Mouse (Mus musculus): ENCODE measurements around the gene Lmod2. TPM values are rescaled to one million over a fixed set of nuclear protein-coding genes. Genes with fewer than 3 reads are reported as not detected.

Gene Lmod2
- polyA plus RNA-seq, 1 experiment from 2014 or later: not detected

DNA sequence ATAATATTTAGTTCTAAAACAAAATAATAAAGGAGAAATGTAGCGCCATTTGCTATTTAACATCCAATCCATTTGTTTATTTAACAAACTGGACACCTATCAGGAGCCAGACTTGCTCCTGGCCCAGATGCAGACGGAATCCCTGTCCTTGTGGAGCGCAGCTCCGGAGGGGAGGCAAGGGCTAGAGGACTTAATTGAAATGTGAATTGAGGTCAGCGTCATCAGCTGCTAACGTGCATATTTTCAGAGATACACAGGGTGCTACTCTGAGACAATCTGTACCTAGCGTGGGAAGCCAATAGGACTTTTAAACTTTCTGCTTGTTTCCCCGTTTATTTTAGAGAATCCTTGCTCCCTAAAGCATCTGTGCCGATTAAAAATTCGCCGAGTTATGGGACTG, 27.3 kb upstream of the Lmod2 start:
- 81% methylated on average over 11 of the region's 11 CpGs for WGBS
- Histone ChIP-seq H3K9ac (ENCODE audit: low read length) (no peak overlapping the region), H3K27ac (replicated peaks; ENCODE audit: low read depth, low read length) (no peak overlapping the region), H3K36me3 (ENCODE audit: control insufficient read depth, insufficient read depth, low read length) (no peaks in the 10 kb centered on the region), H3K4me2 (ENCODE audit: low read depth, severe bottlenecking) (no peak overlapping the region), H3K27me3 (ENCODE audit: control insufficient read depth, insufficient read depth, low read length) (no peaks in the 10 kb centered on the region), H3K4me3 (ENCODE audit: low read depth, low read length) (no peak overlapping the region), H3K4me1 (ENCODE audit: control insufficient read depth, insufficient read depth, low read length) (no peaks in the 10 kb centered on the region), H3K9me3 (ENCODE audit: control insufficient read depth, low read length) (no peaks in the 10 kb centered on the region)
- ATAC-seq (ENCODE audit: insufficient number of reproducible peaks, low FRiP score, low TSS enrichment, low read depth) (no peak), DNase-seq (ENCODE audit: low spot score) (no peak)

DNA sequence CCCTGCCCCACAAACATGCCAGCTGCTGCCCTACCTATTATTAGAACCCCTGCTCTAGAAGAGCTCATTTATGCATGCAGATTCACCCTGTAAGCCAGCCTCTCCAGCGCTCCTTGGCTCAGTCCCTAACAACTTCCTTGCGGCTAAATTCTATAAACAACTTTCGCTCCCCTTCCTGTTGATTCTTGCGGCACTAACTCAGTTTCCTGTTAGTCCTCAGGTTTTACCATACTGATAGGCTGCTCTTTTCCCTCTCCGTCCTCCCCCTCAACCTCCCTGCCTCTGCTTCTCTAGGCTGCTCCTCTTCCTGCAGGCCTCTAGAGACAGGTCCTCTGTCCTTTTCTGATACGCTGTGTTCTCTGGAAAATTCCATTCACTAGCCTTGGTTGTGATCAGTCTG, 26.4 kb upstream of the Lmod2 start:
- H3K9ac ChIP-seq (ENCODE audit: low read length): no peak overlapping the region
- H3K4me1 ChIP-seq (ENCODE audit: control insufficient read depth, insufficient read depth, low read length): no peaks in the 10 kb centered on the region
- DNase-seq (ENCODE audit: low spot score) (no peak), ATAC-seq (ENCODE audit: insufficient number of reproducible peaks, low FRiP score, low TSS enrichment, low read depth) (no peak)
- no peaks in the 10 kb centered on the region for H3K36me3 ChIP-seq (ENCODE audit: control insufficient read depth, insufficient read depth, low read length)
- H3K4me3 ChIP-seq (ENCODE audit: low read depth, low read length): no peak overlapping the region
- H3K4me2 ChIP-seq (ENCODE audit: low read depth, severe bottlenecking): no peak overlapping the region
- 75% methylated on average over 6 of the region's 6 CpGs for WGBS
- no peaks in the 10 kb centered on the region for H3K9me3 ChIP-seq (ENCODE audit: control insufficient read depth, low read length)
- no peaks in the 10 kb centered on the region for H3K27me3 ChIP-seq (ENCODE audit: control insufficient read depth, insufficient read depth, low read length)
- H3K27ac ChIP-seq (replicated peaks; ENCODE audit: low read depth, low read length): no peak overlapping the region

DNA sequence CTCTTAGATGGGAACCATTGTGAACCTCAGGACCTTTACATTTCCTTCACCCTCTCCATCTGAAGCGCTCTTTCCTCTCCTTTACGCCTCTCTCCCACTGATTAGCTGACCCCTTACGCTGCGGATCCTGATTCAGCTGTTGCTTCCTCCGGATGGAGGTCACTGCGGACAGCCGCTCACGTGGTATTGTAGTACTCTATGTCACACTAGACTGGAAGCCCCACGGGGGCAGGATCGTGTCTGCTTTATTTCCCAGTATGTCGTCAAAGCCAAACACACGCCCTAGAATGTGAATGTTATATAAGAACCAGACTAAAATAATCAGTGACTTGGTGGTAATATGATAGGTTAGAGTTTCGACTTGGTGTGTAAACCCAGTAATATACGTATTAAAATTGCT, 25.1 kb upstream of the Lmod2 start:
- ATAC-seq (ENCODE audit: insufficient number of reproducible peaks, low FRiP score, low TSS enrichment, low read depth): no peak
- WGBS: 91% methylated on average over 14 of the region's 14 CpGs
- H3K36me3 ChIP-seq (ENCODE audit: control insufficient read depth, insufficient read depth, low read length): no peaks in the 10 kb centered on the region

DNA sequence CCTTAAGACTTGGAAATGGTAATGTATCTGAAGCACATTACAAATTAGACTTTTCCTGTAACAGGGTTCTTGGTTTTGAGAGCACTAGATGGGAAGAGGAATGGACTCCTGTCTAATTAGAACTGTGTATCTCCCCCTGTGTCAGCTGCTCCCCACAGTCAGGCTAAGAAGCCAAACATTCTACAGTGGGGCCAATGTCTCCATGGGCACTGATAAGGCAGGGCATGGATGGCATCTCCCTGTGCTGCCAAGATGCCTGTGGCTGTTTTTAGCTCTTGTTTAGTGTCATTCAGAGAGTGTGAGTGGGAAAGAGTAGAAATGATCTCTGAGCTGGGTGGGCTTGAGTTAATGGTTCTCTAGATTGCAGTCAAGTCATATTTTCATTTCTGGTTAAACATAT, 24.2 kb upstream of the Lmod2 start:
- H3K36me3 ChIP-seq (ENCODE audit: control insufficient read depth, insufficient read depth, low read length): no peaks in the 10 kb centered on the region
- no peak for DNase-seq (ENCODE audit: low spot score)

More for the DNA sequence above, 25.1 kb upstream of the Lmod2 start:
- Histone ChIP-seq H3K4me2 (ENCODE audit: low read depth, severe bottlenecking) (no peak overlapping the region), H3K27me3 (ENCODE audit: control insufficient read depth, insufficient read depth, low read length) (no peaks in the 10 kb centered on the region), H3K4me3 (ENCODE audit: low read depth, low read length) (no peak overlapping the region), H3K9me3 (ENCODE audit: control insufficient read depth, low read length) (no peaks in the 10 kb centered on the region), H3K4me1 (ENCODE audit: control insufficient read depth, insufficient read depth, low read length) (no peaks in the 10 kb centered on the region), H3K27ac (replicated peaks; ENCODE audit: low read depth, low read length) (no peak overlapping the region), H3K9ac (ENCODE audit: low read length) (no peak overlapping the region)
- DNase-seq (ENCODE audit: low spot score): no peak

DNA sequence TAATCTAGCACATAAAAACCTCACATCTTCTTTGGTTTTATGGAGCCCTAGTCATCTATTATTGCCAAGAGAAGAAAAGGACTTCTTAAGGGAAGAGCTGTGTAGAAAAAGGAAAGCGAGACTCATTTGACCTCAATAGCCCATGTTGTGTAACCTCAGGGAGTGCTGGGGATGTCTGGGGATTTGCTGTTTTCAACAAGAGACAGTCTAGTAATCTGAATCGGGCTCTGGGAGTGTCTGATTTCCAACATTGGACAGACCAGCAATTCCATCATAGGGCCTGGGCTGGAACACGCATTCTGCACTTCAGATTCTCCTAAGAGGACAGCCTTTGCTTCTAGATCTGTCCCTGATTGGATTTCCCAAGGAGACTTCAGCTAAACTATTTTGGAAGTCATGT, 14.1 kb upstream of the Lmod2 start:
- H3K27ac ChIP-seq (replicated peaks; ENCODE audit: low read depth, low read length): no peak overlapping the region
- ATAC-seq (ENCODE audit: insufficient number of reproducible peaks, low FRiP score, low TSS enrichment, low read depth) (no peak), DNase-seq (ENCODE audit: low spot score) (no peak)
- H3K4me3 ChIP-seq (ENCODE audit: low read depth, low read length): no peak overlapping the region
- H3K36me3 ChIP-seq (ENCODE audit: control insufficient read depth, insufficient read depth, low read length): no peaks in the 10 kb centered on the region
- no peaks in the 10 kb centered on the region for H3K27me3 ChIP-seq (ENCODE audit: control insufficient read depth, insufficient read depth, low read length)
- H3K4me2 ChIP-seq (ENCODE audit: low read depth, severe bottlenecking): no peak overlapping the region
- H3K9ac ChIP-seq (ENCODE audit: low read length): no peak overlapping the region
- WGBS: 81% methylated on average over 3 of the region's 3 CpGs
- no peaks in the 10 kb centered on the region for H3K9me3 ChIP-seq (ENCODE audit: control insufficient read depth, low read length)
- H3K4me1 ChIP-seq (ENCODE audit: control insufficient read depth, insufficient read depth, low read length): no peaks in the 10 kb centered on the region

More for the DNA sequence above, 24.2 kb upstream of the Lmod2 start:
- no peaks in the 10 kb centered on the region for H3K27me3 ChIP-seq (ENCODE audit: control insufficient read depth, insufficient read depth, low read length)
- H3K9me3 ChIP-seq (ENCODE audit: control insufficient read depth, low read length): no peaks in the 10 kb centered on the region
- no peak overlapping the region for H3K9ac ChIP-seq (ENCODE audit: low read length)
- no peak overlapping the region for H3K4me2 ChIP-seq (ENCODE audit: low read depth, severe bottlenecking)
- H3K4me3 ChIP-seq (ENCODE audit: low read depth, low read length): no peak overlapping the region
- no peaks in the 10 kb centered on the region for H3K4me1 ChIP-seq (ENCODE audit: control insufficient read depth, insufficient read depth, low read length)
- H3K27ac ChIP-seq (replicated peaks; ENCODE audit: low read depth, low read length): no peak overlapping the region
- ATAC-seq (ENCODE audit: insufficient number of reproducible peaks, low FRiP score, low TSS enrichment, low read depth): no peak

DNA sequence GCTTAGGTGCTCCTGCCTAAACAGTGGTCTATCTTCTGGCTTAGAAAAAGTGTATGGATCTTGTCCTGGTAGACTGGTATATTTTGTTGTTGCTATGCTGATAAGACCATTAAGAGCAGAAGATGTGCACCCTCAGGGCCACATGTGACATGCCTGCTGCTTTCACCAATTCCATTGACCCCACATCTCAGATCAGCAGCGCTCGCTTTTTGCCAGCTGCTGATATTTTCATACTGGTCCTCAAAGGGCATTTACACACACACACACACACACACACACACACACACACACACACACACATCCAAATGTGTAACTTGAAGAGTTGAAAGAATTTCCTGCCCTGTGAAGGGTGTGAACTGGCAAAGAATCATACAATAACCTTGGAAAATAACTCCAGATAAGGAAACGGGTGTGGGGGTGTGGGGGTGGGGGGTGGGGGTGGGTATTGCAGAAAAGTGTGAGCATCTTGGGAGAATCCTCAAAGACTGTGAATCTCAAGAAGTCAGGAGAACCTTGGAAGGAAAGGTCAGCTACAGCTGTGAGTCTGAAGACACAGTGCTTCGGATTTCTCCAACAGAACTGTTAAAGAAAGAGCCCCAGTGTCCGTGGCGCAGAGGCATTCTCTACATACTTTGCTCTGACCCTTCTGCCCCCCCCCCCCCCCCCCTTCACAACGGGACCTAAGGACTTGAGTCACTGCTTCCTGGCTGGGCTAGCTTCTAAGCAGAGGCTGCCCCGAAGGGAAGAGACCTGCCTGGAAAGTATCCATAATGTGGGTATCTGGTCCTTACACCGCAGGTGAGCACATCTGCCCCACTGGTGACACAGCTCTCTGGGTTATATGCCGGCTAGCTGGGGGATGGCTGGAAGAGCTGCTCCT, 11.9 kb upstream of the Lmod2 start:
- no peak overlapping the region for H3K4me3 ChIP-seq (ENCODE audit: low read depth, low read length)
- WGBS: 70% methylated on average over 9 of the region's 10 CpGs

DNA sequence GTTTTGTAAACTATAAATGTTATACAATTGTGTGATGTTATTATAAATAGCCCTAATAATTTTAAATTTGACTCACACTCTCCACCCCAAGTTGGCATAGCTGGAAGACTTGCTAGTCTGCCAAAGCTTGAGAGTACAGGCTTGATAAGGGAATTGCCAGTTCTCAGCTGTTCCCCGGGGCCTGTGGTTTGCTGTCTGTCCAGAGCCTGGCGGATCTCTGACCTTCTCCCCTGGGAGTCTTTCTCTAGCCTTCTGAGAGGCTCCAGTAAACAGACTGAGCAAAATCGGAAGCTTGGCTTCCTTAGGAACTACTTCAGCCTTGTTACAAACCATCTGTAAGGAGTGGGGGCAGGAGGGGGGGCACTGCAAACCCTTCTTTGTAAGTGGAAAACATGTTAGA, 10.7 kb upstream of the Lmod2 start:
- DNase-seq (ENCODE audit: low spot score) (no peak), ATAC-seq (ENCODE audit: insufficient number of reproducible peaks, low FRiP score, low TSS enrichment, low read depth) (no peak)
- Histone ChIP-seq H3K4me3 (ENCODE audit: low read depth, low read length) (no peak overlapping the region), H3K27ac (replicated peaks; ENCODE audit: low read depth, low read length) (no peak overlapping the region), H3K27me3 (ENCODE audit: control insufficient read depth, insufficient read depth, low read length) (no peaks in the 10 kb centered on the region), H3K9ac (ENCODE audit: low read length) (no peak overlapping the region), H3K36me3 (ENCODE audit: control insufficient read depth, insufficient read depth, low read length) (no peaks in the 10 kb centered on the region), H3K9me3 (ENCODE audit: control insufficient read depth, low read length) (no peaks in the 10 kb centered on the region), H3K4me2 (ENCODE audit: low read depth, severe bottlenecking) (no peak overlapping the region), H3K4me1 (ENCODE audit: control insufficient read depth, insufficient read depth, low read length) (no peaks in the 10 kb centered on the region)
- 62% methylated on average over 3 of the region's 3 CpGs for WGBS

More for the DNA sequence above, 11.9 kb upstream of the Lmod2 start:
- H3K4me2 ChIP-seq (ENCODE audit: low read depth, severe bottlenecking): no peak overlapping the region
- ATAC-seq (ENCODE audit: insufficient number of reproducible peaks, low FRiP score, low TSS enrichment, low read depth) (no peak), DNase-seq (ENCODE audit: low spot score) (no peak)
- no peaks in the 10 kb centered on the region for H3K36me3 ChIP-seq (ENCODE audit: control insufficient read depth, insufficient read depth, low read length)
- H3K9me3 ChIP-seq (ENCODE audit: control insufficient read depth, low read length): no peaks in the 10 kb centered on the region
- no peak overlapping the region for H3K27ac ChIP-seq (replicated peaks; ENCODE audit: low read depth, low read length)
- no peaks in the 10 kb centered on the region for H3K4me1 ChIP-seq (ENCODE audit: control insufficient read depth, insufficient read depth, low read length)
- H3K27me3 ChIP-seq (ENCODE audit: control insufficient read depth, insufficient read depth, low read length): no peaks in the 10 kb centered on the region
- H3K9ac ChIP-seq (ENCODE audit: low read length): no peak overlapping the region

DNA sequence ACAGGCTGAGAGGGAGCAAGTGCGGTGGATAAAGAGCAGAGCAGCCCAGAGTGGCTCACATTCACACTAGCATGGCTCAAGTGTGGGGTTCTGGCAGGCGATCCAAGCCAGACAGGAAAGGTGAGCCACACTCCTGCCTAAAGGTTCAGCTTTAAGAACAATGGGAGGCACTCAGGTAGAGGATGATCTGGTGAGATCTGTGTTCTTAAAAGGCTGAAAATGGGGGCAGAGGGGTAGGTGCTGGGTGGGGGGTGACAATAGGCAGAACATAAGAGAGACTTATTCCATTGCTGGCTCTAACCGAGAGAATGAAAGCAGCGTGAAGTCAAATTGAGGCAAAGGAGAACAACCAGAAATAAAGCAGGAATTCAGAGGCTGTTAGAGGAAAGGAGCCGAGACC, 7.3 kb upstream of the Lmod2 start:
- H3K27me3 ChIP-seq (ENCODE audit: control insufficient read depth, insufficient read depth, low read length): no peaks in the 10 kb centered on the region
- H3K36me3 ChIP-seq (ENCODE audit: control insufficient read depth, insufficient read depth, low read length): no peaks in the 10 kb centered on the region
- DNase-seq (ENCODE audit: low spot score) (no peak), ATAC-seq (ENCODE audit: insufficient number of reproducible peaks, low FRiP score, low TSS enrichment, low read depth) (no peak)
- 84% methylated on average over 5 of the region's 5 CpGs for WGBS
- H3K4me3 ChIP-seq (ENCODE audit: low read depth, low read length): no peak overlapping the region
- no peak overlapping the region for H3K27ac ChIP-seq (replicated peaks; ENCODE audit: low read depth, low read length)
- no peak overlapping the region for H3K4me2 ChIP-seq (ENCODE audit: low read depth, severe bottlenecking)
- H3K9ac ChIP-seq (ENCODE audit: low read length): no peak overlapping the region
- no peaks in the 10 kb centered on the region for H3K4me1 ChIP-seq (ENCODE audit: control insufficient read depth, insufficient read depth, low read length)
- no peaks in the 10 kb centered on the region for H3K9me3 ChIP-seq (ENCODE audit: control insufficient read depth, low read length)
